Mouse (Mus musculus) neural tube, embryonic 10.5 days (tissue): ENCODE results near the gene Zfp740.
A peak's percentile ranks its signal among the peaks of the same experiment; 100 is the strongest.
"Not testable (repeated sequence)": the region's sequence is repeated elsewhere in the genome, so short reads cannot be mapped to it uniquely, and the experiment has no call there.

Experiments
- DNase-seq: peaks from one replicate; pipeline ENCODE4 v3.0.0-alpha.2; 2017; ENCODE audit warnings: low spot score; ENCODE audit errors: extremely low spot score

The Zfp740 gene

DNA sequence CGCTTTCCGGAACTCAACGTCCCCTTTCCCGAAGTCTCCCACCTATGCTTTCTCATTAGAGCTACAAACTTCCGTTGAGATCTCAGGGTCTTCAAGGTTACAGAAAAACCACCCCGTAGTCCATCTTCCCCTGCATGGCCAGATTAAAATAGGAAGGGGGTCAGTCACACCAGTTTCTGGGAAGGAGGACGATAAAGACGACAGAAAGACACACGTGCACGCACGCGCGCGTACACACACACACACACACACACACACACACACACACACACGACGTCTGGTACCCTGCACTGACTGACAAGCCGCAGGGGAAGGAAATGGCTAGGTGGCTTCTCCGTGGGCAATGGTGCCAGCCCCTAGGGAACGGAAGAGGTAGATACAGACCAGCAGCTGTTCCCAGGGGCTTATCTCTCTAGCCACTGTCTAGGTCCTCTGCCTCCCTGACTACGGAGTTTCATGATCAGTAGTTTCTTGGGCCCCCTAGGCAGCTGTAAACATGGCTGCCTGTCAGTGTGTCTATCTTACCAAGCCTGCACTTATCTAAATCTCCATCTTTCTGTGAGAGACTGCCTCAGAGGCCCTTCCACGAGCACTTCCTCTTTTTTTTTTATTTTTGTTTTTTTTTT, 22.1 kb downstream of the Zfp740 start:
- DNase-seq: no peak

DNA sequence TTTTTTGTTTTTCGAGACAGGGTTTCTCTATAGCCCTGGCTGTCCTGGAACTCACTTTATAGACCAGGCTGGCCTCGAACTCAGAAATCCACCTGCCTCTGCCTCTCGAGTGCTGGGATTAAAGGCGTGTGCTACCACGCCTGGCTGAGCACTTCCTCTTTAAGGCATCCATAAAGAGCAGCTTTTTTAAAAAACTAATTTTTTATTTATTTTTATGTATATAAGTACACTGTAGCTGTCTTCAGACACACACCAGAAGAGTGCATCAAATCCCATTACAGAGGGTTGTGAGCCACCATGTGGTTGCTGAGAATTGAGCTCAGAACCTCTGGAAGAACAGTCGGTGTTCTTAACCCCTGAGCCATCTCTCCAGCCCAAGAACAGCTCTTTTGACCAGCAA, 22.6 kb downstream of the Zfp740 start:
- not testable (repeated sequence) for DNase-seq

DNA sequence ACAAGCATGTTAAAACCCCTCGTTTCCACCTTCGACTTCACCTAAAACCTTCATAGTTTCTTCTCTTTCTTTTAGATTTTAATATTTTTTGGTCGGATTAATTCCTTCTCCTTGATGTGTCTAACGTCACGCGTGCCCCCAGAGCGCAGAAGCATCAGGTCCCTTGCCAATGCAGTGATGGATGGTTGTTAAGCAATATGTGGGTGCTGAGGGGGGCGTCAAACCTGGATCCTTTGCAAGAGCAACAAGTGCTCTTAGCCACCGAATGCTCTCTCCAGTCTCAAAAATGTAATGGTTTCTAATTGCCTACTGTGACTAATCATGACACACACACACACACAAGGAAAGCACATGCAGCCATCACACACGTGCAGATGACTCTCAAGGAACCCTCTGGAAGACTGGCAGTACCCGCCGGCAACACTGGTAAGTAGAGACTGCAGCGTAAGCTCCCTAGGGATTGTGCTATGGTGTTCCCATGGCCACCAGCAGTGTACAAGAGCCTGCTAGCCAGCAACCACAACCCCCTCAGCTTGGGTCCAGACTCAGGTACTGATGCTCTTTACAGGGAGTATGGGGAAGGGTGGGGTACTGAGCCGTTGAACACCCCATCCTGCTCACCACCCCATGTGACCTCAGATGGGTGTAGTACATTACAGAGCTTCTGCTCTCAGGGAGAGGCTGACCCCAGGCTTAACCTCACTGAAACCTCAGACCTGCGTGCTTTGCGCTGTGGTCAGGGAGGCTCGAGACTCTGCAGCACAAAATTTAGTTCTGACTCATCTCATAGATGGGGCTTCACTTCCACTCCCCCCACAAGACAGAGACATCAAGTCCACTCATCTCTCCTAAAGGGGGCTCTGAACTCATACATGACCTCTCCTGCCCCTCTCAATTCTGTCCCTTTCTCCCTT, 27.6 kb downstream of the Zfp740 start:
- DNase-seq: no peak

DNA sequence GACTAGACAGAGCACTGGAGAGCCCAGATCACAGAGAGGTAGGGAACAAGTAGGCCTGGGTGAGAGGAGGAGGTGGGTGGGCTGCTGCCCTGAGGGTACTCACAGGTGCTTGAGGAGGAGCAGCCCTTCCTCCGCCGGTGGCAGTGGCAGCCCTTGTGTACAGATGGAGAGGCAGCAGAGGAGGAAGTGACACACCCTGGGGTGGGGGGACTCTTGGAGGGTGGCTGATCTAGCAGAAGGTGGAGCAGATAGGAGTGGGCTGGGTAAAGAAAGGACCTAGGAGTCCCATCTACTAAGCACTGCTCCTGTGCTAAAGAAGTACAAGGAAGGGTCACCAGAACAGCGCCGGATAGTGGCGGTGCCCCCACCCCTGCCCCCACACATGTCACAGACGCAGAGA, 28.7 kb downstream of the Zfp740 start, which contains the start of gene Itgb7:
Gene Itgb7 (minus strand): TSS at position 197 of the 400 bp plus-strand sequence.
- no peak for DNase-seq

DNA sequence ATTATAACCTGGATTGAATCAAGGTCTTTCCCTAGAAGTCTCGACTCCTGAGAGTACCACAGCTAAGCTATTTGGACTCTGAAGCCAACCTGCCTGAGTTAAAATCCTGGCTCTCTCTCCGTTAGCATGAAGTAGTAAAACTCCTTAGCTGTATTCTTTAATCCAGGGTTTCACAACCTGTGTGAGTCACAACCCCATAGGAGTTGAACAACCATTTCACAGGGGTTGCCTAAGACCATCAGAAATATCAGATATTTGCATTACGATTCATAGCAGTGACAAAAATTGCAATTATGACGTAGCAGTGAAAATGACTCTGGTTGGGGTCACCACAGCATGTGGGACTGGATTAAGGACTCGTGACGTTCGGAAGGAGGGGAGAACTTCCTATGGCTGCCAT, 29.7 kb downstream of the Zfp740 start:
- DNase-seq: no peak

DNA sequence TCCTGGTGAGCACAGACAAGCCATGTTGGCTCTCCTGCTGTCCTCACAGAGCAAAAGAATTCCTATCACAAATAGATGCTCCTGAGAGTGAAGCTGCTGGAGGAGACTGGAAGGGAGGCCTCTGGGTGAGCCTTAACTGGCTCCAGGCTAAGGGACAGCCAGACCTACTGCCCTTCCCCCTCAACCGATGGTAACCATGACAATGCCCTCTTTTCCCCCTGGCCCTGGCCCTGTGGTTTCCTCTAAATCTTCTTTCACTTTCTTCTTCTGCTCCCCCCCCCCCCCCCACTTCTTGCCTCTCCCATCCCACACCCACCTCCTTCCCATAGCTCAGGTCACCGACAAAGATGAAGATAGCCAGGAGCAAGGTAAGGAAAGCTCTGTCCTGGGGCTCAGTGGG, 30.8 kb downstream of the Zfp740 start:
- no peak for DNase-seq

DNA sequence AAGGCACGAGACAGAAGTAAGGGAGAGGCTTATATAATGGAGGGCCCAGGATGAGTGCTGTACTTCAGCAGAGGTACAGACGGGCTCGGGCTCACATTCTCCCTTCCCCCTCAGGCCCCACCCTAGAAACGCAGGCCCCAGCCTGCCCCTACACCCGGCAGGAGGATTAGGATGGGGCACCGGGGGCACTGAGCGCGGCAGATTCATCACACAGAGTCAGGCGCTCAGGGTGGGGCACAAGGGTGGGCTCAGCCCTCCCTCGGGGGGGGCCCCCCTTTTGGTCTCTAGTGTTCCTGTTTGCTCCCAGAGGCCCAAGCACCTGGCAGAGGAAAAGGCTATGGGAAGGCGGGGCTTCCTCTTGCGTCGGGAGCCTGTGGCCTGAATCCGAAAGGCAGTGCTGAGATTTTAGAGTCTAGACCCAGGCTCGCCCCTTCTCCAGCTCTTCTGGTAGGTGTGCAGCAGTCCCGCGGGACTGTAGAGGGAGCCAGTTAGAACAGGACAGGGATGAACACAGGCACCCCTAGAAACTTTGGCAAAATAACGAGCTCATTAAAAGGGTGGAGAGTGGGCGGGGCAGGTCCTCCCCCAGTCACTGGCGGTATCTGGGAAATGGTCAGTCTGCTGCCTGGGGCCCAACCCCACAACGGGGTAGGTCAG, 32.5 kb downstream of the Zfp740 start:
- DNase-seq: no peak

DNA sequence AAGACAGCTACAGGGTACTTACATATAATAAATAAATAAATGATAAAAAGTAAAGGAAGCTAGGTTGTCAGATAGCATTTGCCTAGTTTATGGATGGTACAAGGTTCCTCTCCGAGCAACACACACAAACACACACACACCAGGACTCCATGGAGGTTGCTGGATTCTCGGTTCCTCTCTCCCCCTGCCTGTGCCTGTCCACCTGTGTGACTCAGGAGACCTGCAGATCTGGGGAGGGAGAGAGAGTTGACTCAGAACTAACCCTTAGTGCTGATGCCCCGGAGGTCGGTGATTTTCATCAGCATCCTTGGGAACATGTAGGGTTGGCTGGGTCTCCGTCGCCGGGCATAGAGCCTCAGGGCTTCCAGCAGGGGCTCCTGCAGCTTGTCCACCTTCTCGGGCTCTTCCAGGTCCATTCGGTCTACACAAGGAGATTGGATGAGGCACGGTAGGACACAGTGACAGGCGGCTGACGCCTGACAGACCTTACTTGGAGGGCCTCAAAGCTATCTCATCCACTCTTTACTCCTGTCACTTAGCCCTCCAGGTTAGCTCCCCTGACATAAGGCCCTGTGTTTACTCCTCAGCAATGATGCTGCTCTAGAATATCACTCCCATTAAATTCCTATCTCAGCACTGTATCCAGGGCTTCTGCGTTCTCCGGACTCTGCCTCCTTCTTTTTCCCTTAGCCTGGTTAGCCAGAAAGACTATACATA, 35.7 kb downstream of the Zfp740 start:
- no peak for DNase-seq

DNA sequence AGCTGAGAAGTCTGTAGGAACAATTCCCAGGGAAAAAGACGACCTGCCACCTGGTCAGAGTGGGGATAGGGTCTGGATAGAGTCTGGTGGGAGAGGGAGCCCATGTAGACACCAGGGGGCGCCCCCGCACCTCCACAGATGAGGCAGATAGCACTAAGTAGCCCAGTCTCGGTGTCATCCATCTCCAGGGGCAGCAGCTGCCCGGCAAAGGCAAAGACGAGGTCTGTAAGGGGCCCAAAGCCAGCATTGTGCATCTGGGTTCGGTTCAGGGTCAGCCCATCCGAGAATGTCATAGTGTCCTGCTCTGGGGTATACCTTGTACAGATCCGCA, 36.2 kb downstream of the Zfp740 start:
- DNase-seq: peak; percentile 87

DNA sequence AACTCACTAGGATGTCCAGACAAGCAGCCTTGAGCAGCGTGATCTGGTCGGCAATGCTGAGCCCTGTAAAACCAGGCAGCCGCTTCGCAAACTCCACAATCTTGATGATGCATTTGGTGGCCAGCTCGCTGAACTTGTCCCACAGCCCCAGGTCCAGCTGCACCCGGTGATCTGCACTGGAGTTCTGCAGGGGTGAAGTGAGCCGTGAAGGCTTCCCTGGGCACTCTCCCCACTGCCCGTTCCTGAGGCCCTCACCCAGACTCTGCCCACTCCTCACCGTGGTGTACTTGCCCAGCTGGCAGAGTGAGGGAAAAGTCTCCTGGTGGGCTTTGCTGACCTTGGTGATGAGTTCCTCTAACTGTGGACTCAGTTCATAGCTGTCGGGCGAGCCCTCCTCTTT, 36.8 kb downstream of the Zfp740 start:
- DNase-seq: no peak

DNA sequence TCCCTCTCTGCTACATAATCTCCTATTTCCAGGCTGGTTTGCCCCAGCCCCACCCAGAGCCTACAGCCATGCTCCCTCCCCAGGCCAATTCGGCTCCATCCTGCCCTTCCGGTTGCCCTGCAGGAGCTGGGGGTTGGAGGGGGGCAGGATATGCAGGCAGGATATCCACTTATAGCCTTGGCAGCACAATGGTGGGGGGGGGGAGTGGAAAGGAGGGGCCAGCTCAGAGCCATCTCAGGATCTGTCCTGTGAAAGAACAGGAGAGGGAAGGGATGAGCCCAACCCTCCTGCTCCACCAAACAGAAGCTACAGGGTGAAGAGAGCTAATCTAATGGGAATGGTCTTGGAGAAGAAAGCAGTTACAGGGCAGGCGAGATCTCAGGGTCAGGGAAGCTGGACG, 37.6 kb downstream of the Zfp740 start:
- DNase-seq: no peak

DNA sequence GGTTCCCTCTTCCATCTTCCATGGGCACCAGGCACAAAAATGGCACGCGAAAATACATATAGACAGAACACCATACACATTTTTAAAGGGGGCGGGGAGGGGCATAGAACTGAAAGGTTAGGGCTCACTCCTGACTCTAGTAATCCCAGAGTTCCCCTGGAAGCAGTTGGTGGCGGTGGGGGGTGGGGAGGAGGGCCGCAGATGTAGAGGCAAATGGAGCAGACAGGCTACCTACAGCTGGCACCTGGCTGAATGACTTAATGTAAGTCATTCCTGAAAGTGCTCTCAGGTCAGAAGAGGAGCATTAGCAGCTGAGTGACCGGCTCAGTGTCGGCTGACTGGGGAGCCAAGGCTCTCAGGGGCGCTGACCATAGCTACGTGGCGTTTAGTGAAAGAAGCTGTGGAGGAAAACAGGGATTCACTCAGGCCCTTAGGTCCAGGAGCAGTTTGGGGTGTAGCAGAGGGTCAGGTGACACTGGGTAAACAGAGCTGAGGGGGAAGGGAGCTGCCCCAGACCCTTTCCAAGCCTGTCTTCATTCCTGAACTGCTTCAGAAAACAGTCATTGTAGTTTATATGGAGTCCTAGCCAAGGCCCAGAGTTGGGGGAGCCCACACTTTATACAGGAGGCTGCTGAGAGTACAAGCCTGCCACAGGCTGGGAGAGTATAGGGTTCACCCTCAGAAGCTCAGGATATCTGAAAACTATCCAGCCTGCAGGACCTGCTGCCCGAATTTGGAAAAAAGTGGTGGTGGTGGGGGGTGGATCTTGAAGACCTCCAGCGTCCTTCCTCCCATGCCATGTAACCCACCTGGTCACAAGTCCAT, 39.6 kb downstream of the Zfp740 start:
- DNase-seq: no peak

DNA sequence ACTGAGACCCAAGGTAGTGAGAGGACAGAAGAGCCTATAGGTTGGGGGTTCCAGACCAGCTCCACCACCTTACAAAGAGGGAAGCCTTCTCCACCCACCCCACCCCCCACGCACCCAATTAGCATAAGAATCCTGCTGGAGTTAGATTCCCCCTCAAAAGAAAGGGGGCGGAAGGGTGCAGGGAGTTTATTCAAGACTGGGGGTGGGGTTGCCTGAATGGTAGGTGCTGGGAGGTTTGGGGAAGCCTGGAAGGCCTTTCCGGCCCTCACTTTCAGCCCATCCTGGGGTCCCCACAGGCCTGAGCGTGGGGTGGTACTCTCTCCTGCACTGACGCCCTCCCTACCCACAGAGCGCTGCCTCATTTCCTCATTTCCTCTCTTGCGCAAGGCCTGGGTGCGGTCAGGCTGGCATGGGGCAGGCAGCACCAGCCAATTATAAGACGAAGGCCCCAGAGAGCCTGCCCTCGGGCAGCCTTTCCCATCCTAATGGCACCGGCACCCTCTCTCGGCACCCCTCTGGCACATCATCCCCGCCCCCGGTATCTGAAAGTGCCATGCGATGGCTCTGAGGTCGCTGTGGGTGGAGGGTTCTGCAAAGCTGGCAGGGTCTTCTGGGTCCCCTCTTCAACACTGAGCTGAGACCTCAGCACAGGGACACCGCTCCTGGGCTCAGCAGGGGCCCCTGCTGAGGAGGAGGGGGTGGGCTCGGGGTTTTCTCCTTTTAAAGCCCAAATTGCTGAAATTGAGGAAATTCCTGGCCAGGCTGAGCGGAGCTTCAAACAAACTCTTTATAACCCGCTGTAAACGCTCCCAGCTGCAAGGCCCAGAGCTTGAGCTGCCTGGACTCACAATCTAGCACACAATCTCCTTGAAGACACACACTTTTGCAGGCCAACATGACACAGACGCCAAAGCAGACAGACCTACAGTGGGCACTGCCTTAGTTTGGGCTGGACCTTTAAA, 40.5 kb downstream of the Zfp740 start:
- DNase-seq: no peak

DNA sequence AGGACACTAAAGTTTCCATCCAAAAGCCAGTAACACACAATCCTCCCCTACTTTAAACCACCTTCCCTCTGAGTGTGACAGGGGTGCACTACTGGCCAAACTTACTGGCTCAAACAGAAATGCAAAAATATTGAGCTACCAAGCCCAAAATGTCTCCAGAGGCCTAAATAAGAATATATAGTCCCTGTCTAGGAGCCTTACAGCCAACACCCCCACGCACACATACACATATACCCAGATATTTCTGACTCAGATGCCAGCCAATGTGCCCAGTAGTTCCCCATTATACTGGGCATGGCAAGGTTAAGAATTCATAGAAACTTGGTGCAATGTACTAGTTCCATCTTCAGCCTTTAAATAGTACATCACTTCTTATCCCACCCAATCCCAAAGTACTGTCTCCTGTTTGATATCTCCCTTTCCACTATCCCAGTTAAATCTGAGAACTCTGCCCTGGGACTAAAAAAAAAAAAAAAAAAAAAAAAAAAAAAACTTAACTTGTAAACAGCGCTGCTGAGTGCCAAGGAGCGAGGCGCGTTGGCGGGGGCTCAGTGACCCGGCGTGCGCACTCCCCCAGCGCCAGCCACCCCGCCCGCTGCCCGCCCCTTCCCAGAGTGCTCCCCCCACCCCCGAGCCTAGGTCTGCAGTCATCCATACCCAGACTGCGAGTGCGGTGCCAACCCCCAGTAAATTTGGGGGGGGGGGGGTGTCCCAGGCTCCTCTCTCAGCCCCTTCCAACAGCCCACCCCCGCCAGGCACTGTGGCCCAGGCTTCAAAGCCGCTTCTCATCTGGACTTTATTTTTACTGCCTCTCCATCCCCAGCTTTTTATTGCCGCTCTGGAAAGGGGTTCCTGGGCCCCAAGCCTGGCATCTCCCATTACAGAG, 41.5 kb downstream of the Zfp740 start:
- DNase-seq: no peak

DNA sequence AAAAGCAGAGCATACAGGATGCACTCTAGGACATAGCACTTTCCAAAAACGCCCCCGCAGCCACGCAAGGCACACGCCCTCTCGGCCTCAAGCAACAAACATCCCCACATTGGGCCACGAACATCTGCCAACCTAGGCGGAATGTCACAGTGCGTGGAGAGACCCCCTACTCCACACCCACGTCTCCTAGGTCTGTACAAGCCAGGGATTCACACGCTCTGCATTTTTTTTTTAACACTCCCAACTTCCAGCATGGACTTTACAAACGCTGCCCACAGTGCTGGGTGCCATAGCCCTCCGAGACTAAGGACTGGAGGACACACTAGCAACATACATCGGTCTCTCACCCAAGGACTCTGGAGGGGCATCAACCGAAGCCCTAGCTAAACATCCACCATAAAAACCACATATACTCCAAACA, 42.4 kb downstream of the Zfp740 start:
- peak; percentile 42 for DNase-seq

DNA sequence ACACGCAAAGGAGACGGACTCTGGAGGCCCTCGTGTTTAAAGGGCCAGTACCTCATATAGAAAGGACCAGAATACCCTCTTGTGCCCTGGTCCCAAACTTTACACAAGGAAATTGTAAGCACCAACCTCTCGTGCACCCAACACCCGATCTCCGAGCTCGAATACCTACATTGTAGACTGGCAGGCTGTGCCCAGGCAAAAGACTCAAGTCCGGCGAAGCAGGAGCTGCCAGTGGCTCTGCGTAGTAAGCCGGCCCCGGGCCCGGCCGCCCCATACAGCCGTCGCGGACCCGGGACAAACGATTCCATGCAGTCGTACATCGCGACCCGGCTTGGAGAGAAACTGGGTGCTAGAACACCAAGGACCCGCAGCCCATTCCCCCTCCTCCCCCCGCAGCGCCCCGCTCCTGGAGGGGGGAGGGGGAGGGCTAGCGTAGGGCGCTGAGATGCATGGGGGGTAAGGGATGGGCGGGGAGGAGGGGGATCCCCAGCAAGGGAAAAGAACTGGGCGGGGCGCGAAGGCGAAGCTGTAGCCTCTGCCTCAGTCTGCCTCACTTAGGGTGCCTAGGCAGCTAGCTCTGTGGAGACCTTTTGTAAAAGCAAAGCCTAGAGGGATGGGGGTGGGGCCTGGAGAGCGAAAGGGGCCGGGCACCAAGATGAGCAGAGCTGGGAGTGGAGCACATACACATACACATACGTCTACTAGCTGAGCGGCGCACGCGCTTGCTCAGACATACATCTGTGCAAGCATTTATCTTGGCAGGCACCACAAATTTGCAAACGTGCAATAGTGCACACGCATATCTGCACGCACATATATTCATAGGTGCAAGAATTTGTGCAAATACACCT, 43.1 kb downstream of the Zfp740 start:
- peak; percentile 69 for DNase-seq

DNA sequence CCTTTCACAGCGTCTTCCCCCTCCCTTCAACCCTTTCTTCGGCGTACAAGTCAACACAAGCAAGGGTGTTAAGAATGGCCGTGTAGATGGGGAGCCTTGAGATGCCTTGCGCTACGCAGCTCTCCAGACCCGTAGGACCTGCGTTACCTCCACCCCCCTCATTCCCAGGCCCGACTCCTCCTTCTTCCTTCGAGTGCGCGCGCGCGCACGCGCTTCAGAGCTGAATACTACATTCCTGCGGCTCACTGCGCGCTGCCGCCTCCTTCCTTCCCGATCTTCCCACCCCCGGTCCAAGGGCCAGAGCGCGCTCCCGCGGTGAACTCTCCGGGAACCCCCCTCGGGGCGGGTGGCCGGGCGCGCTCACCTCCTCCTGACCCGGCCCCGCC, 43.8 kb downstream of the Zfp740 start:
- DNase-seq: peak; percentile 87
